Comparison of ENCODE assay signal across 9 mouse cellular contexts in genomic region chr7:100662231-100662630, GRCm38 (mm10). TPM values are rescaled to one million over a fixed set of nuclear protein-coding genes. Genes with fewer than 3 reads are reported as not detected.
DNase-seq lines count a peak whose midpoint lies in the region; ATAC-seq lines count a peak whose summit lies in the region.
"Had no signal": no experiment of that assay in that cellular context is flagged by ENCODE, and none has a peak within 500 bp of the region (broad histone marks: within the 10 kb centered on the region; RNA-seq: fewer than 3 reads in every experiment).

TSS of gene Plekhb1 (minus strand) at chr7:100662414.

- peak within 1 kb of the TSS; percentile 51; the same call in 1 of the 2 replicates for H3K27ac ChIP-seq in forebrain, embryonic 10.5 days
- H3K27ac ChIP-seq in forebrain, embryonic 12.5 days, result no peak within 1 kb of the TSS
- no peak within 1 kb of the TSS for H3K27ac ChIP-seq in lung, embryonic 16.5 days (ENCODE audit: low read length)
- no peak within 1 kb of the TSS for H3K27ac ChIP-seq in stomach, embryonic 14.5 days (ENCODE audit: low read length)

- H3K4me1 ChIP-seq in forebrain, embryonic 10.5 days, result peaks cover 33% of the 10 kb centered on the region
- peaks cover 22% of the 10 kb centered on the region for H3K4me1 ChIP-seq in forebrain, embryonic 12.5 days
- H3K4me1 ChIP-seq in lung, embryonic 16.5 days (replicated peaks; ENCODE audit: control insufficient read depth, insufficient read depth, low read length), result peaks cover 4% of the 10 kb centered on the region; the same call in 1 of the 2 replicates
- peaks cover 4% of the 10 kb centered on the region; the same call in 1 of the 2 replicates for H3K4me1 ChIP-seq in stomach, embryonic 14.5 days (ENCODE audit: control insufficient read depth, insufficient read depth, low read length)

- H3K9ac ChIP-seq in forebrain, embryonic 12.5 days, result no peak within 1 kb of the TSS
- no peak within 1 kb of the TSS for H3K9ac ChIP-seq in lung, embryonic 16.5 days (ENCODE audit: low read length)
- no peak within 1 kb of the TSS for H3K9ac ChIP-seq in stomach, embryonic 14.5 days (replicated peaks; ENCODE audit: low read depth, low read length)

- H3K27me3 ChIP-seq in forebrain, embryonic 10.5 days (ENCODE audit: poor library complexity, severe bottlenecking), result peaks cover 13% of the 10 kb centered on the region
- 0 out of 2 replicates have a peak, but pooled peaks cover 5% of the 10 kb centered on the region for H3K27me3 ChIP-seq in forebrain, embryonic 12.5 days
- no peaks in the 10 kb centered on the region for H3K27me3 ChIP-seq in lung, embryonic 16.5 days (ENCODE audit: control insufficient read depth, insufficient read depth, low read depth, low read length)
- no peaks in the 10 kb centered on the region for H3K27me3 ChIP-seq in stomach, embryonic 14.5 days (ENCODE audit: control insufficient read depth, insufficient read depth, low read length)

- H3K4me2 ChIP-seq in forebrain, embryonic 12.5 days, result no peak within 1 kb of the TSS
- H3K4me2 ChIP-seq in lung, embryonic 16.5 days (ENCODE audit: low read depth, low read length), result peak within 1 kb of the TSS; percentile 31
- H3K4me2 ChIP-seq in stomach, embryonic 14.5 days (replicated peaks; ENCODE audit: low read depth, low read length), result peak within 1 kb of the TSS; percentile 27; the same call in 1 of the 2 replicates

- ATAC-seq in forebrain, embryonic 12.5 days (ENCODE audit: low FRiP score), result no peak
- ATAC-seq in lung, embryonic 16.5 days (ENCODE audit: low read depth), result no peak
- ATAC-seq in stomach, embryonic 14.5 days (ENCODE audit: insufficient number of reproducible peaks, insufficient read depth, low FRiP score, low read depth), result no peak

- no peak for DNase-seq in forebrain, embryonic 10.5 days (ENCODE audit: extremely low spot score, low spot score)
- DNase-seq in lung, postnatal 14 days, result no peak
- DNase-seq in left cerebral cortex, adult 8-10 months (ENCODE audit: low spot score in 2 of 2), result no peak
- no peak for DNase-seq in cerebellum, postnatal 4 days (ENCODE audit: low spot score in 2 of 2)
- no peak for DNase-seq in testis, postnatal 10 days (ENCODE audit: low spot score)

- WGBS in forebrain, embryonic 10.5 days, result 69% methylated on average over 8 of the region's 8 CpGs
- WGBS in forebrain, embryonic 12.5 days, result 58% methylated on average over 8 of the region's 8 CpGs
- WGBS in lung, embryonic 16.5 days, result 75% methylated on average over 8 of the region's 8 CpGs
- WGBS in stomach, embryonic 14.5 days, result 65% methylated on average over 8 of the region's 8 CpGs

- no peaks in the 10 kb centered on the region for H3K36me3 ChIP-seq in forebrain, embryonic 10.5 days (replicated peaks)
- H3K36me3 ChIP-seq in forebrain, embryonic 12.5 days (replicated peaks), result no peaks in the 10 kb centered on the region
- H3K36me3 ChIP-seq in lung, embryonic 16.5 days (ENCODE audit: control insufficient read depth, insufficient read depth, low read length), result no peaks in the 10 kb centered on the region
- no peaks in the 10 kb centered on the region for H3K36me3 ChIP-seq in stomach, embryonic 14.5 days (ENCODE audit: control insufficient read depth, insufficient read depth, low read length)

- H3K4me3 ChIP-seq in forebrain, embryonic 10.5 days, result 0 out of 2 replicates have a peak within 1 kb of the TSS, but pooled peaks have one; percentile 14
- no peak within 1 kb of the TSS for H3K4me3 ChIP-seq in forebrain, embryonic 12.5 days (replicated peaks)
- H3K4me3 ChIP-seq in lung, embryonic 16.5 days (ENCODE audit: low read length), result no peak within 1 kb of the TSS
- no peak within 1 kb of the TSS for H3K4me3 ChIP-seq in stomach, embryonic 14.5 days (ENCODE audit: low read depth, low read length)

- no peaks in the 10 kb centered on the region for H3K9me3 ChIP-seq in forebrain, embryonic 10.5 days
- no peaks in the 10 kb centered on the region for H3K9me3 ChIP-seq in forebrain, embryonic 12.5 days
- no peaks in the 10 kb centered on the region for H3K9me3 ChIP-seq in lung, embryonic 16.5 days (ENCODE audit: control insufficient read depth, low read length)
- H3K9me3 ChIP-seq in stomach, embryonic 14.5 days (ENCODE audit: control insufficient read depth, low read depth, low read length), result no peaks in the 10 kb centered on the region

RNA-seq across cellular contexts. Expression of gene Plekhb1, which starts in this region (rescaled TPM):
- 3.2 and 4.0 TPM in 2 replicates for polyA plus RNA-seq in forebrain, embryonic 10.5 days (2016; fragmentation: Nextera tagmentation; extraction: Ambion mirVana)
- 4.4 and 6.3 TPM in 2 replicates for polyA plus RNA-seq in forebrain, embryonic 12.5 days (2016; fragmentation: Nextera tagmentation; extraction: Ambion mirVana)
- 24.0 and 26.6 TPM in 2 replicates for polyA plus RNA-seq in lung, embryonic 16.5 days (2015; fragmentation: Nextera tagmentation; extraction: Ambion mirVana)
- total RNA-seq in left cerebral cortex, adult 8-10 months (2022), result 100 to 1,000 TPM; 265 to 312 (median 276) TPM
- 13.2 and 15.5 TPM in 2 replicates for polyA plus RNA-seq in stomach, embryonic 14.5 days (2014; fragmentation: Nextera tagmentation; extraction: Ambion mirVana)
- total RNA-seq: megakaryocyte progenitor cell, adult 5-6 weeks had no signal
